Mouse (Mus musculus) heart, postnatal 0 days (tissue): ENCODE measurements around the gene Nfix.

Experiments used
- CTCF ChIP-seq: IDR thresholded peaks from 2 replicates; pipeline ENCODE4 v1.5.1; 2016; ENCODE audit warnings: antibody characterized with exemption, control low read depth, low read depth
- EP300 ChIP-seq: IDR thresholded peaks from 2 replicates; pipeline ENCODE4 v1.6.1; 2016; ENCODE audit warnings: antibody characterized with exemption, low read depth

DNA sequence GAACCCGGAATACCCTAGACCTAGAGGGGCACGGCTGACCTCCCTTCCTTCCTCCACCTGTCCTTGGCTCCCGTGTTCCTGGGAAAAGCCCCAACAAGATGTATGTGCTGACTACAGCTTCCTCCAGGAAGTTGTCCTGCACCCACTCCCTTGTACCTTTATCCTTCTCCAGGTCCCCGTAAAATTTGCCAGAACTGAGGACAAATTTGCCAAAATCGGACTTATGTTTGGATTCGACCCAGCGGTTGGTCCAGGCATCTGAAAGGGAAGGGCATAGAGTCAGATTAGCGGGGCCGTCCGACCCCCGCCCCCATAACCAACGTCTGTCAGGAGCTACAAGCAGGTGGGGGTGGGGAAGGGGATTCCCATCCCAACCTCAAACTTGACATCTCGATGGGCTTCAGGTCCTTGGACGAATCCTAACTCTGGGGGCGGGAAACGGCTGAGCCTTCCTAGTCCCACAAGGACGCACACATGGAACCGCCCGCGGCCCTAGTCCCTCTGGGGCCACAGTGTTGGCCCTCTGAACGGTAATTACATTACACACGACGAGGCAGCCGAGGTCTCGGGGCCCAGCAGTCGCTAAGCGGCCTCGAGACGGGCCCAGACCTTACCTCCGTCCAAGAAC is 46.1 kb upstream of the Nfix start:
- TF ChIP-seq CTCF (no peak), EP300 (no peak)
